Mouse (Mus musculus) olfactory bulb, adult 2 months (tissue): ENCODE data around the gene Nup62. TPM values are rescaled to one million over a fixed set of nuclear protein-coding genes. Genes with fewer than 3 reads are reported as not detected.
A peak's percentile ranks its signal among the peaks of the same experiment; 100 is the strongest.
"Not testable (repeated sequence)": the region's sequence is repeated elsewhere in the genome, so short reads cannot be mapped to it uniquely, and the experiment has no call there.

Experiments
- H3K27ac ChIP-seq: fragments of 200-500 bp; 2 replicates; pipeline ENCODE4 v1.5.1; 2012; ENCODE audit warnings: low read depth, low read length; ENCODE audit not compliant: insufficient read depth
- H3K4me1 ChIP-seq: fragments of 200-500 bp; 2 replicates; pipeline ENCODE4 v1.6.1; 2012; ENCODE audit warnings: low read length; ENCODE audit not compliant: control insufficient read depth, insufficient read depth
- H3K4me3 ChIP-seq: fragments of 200-500 bp; 2 replicates; pipeline ENCODE4 v1.5.1; 2012; ENCODE audit warnings: mild to moderate bottlenecking, low read depth, low read length, moderate library complexity; ENCODE audit not compliant: insufficient read depth
- CTCF ChIP-seq: fragments of 200-500 bp; IDR thresholded peaks from 2 replicates; pipeline ENCODE4 v1.5.1; 2012; ENCODE audit warnings: low read depth, mild to moderate bottlenecking, low read length, moderate library complexity; ENCODE audit not compliant: insufficient read depth
- POLR2A ChIP-seq: fragments of 200-500 bp; IDR thresholded peaks from 2 replicates; pipeline ENCODE4 v1.6.1; 2012; ENCODE audit warnings: mild to moderate bottlenecking, low read depth, low read length, moderate library complexity; ENCODE audit not compliant: insufficient read depth
- WGBS: fragments of 180-500 bp; shearing (Covaris S2); methylation state at CpG from one replicate; pipeline ENCODE4 v1.1.7; 2018; 5-methylcytosine and 5-hydroxymethylcytosine counted together
- polyA plus RNA-seq: library from polyadenylated mRNA; stranded (reverse); fragments of >200 nt; gene quantifications from 2 replicates; pipeline ENCODE4 v1.2.4, GENCODE M21; 2012; ENCODE audit warnings: low replicate concordance; ENCODE audit not compliant: missing spikeins, insufficient read depth, insufficient read length

The Nup62 gene
- polyA plus RNA-seq, 1 experiment: not detected

- Histone ChIP-seq H3K27ac (no peak overlapping the region), H3K4me3 (no peak overlapping the region), H3K4me1 (peaks cover 55% of the 10 kb centered on the region)
- WGBS: 15% methylated on average over 15 of the region's 15 CpGs
- no peak for TF ChIP-seq CTCF
- TF ChIP-seq POLR2A: no peak
Measured at GRCm38 (mm10) chr7:44866276-44867009, 50.6 kb downstream of the Nup62 start.

GRCm38 (mm10) chr7:44867010-44867702 lies 51.3 kb downstream of the Nup62 start:
- H3K4me3 ChIP-seq: peak overlapping the region; percentile 83
- H3K27ac ChIP-seq: no peak overlapping the region
- WGBS: 35% methylated on average over 19 of the region's 19 CpGs

GRCm38 (mm10) chr7:44867802-44868201 lies 51.9 kb downstream of the Nup62 start:
- WGBS: 19% methylated on average over 9 of the region's 9 CpGs
- no peak for TF ChIP-seq CTCF
- no peak for TF ChIP-seq POLR2A
- Histone ChIP-seq H3K4me1 (peaks cover 52% of the 10 kb centered on the region), H3K4me3 (peak overlapping the region; percentile 83), H3K27ac (no peak overlapping the region)

More at GRCm38 (mm10) chr7:44867010-44867702, 51.3 kb downstream of the Nup62 start:
- H3K4me1 ChIP-seq: peaks cover 55% of the 10 kb centered on the region
- no peak for TF ChIP-seq POLR2A
- TF ChIP-seq CTCF: no peak

GRCm38 (mm10) chr7:44868465-44868864 lies 52.6 kb downstream of the Nup62 start:
- WGBS: 3% methylated on average over 16 of the region's 16 CpGs
- TF ChIP-seq CTCF (no peak), POLR2A (no peak)
- Histone ChIP-seq H3K27ac (no peak overlapping the region), H3K4me3 (peak overlapping the region; percentile 83), H3K4me1 (peaks cover 48% of the 10 kb centered on the region)

- Histone ChIP-seq H3K4me1 (peaks cover 43% of the 10 kb centered on the region), H3K4me3 (peak overlapping the region; percentile 83), H3K27ac (peak overlapping the region; percentile 93)
- peak; percentile 68 for TF ChIP-seq POLR2A
- no peak for TF ChIP-seq CTCF
- under 1% methylated on average over 108 of the region's 108 CpGs for WGBS
Measured at GRCm38 (mm10) chr7:44868919-44869696, 53.2 kb downstream of the Nup62 start.

GRCm38 (mm10) chr7:44869697-44870528 lies 54.0 kb downstream of the Nup62 start, which contains the start of gene Ptov1:
Gene Ptov1 (minus strand): TSS chr7:44869788.
- TF ChIP-seq CTCF: no peak
- 4% methylated on average over 29 of the region's 29 CpGs for WGBS
- Histone ChIP-seq H3K4me1 (peaks cover 35% of the 10 kb centered on the region), H3K27ac (peak within 1 kb of the TSS; percentile 93), H3K4me3 (peak within 1 kb of the TSS; percentile 83)

- peaks cover 28% of the 10 kb centered on the region for H3K4me1 ChIP-seq
- WGBS: 76% methylated on average over 6 of the region's 6 CpGs
- 0 out of 2 replicates have a peak overlapping the region, but pooled peaks have one; percentile 44 for H3K27ac ChIP-seq
- no peak for TF ChIP-seq POLR2A
- no peak for TF ChIP-seq CTCF
- H3K4me3 ChIP-seq: no peak overlapping the region
Measured at GRCm38 (mm10) chr7:44870614-44871013, 54.7 kb downstream of the Nup62 start.

GRCm38 (mm10) chr7:44871181-44871580 lies 55.3 kb downstream of the Nup62 start:
- H3K4me3 ChIP-seq: no peak overlapping the region
- TF ChIP-seq POLR2A (no peak), CTCF (no peak)
- WGBS: 33% methylated on average over 1 of the region's 1 CpGs
- H3K27ac ChIP-seq: no peak overlapping the region
- peaks cover 24% of the 10 kb centered on the region for H3K4me1 ChIP-seq

GRCm38 (mm10) chr7:44871774-44872173 lies 55.9 kb downstream of the Nup62 start:
- peaks cover 18% of the 10 kb centered on the region for H3K4me1 ChIP-seq
- H3K4me3 ChIP-seq, H3K27ac ChIP-seq: not testable (repeated sequence)
- WGBS: 92% methylated on average over 2 of the region's 2 CpGs
